Mouse (Mus musculus): ENCODE results near the gene Zfand5.

Zfand5 gene

DNA sequence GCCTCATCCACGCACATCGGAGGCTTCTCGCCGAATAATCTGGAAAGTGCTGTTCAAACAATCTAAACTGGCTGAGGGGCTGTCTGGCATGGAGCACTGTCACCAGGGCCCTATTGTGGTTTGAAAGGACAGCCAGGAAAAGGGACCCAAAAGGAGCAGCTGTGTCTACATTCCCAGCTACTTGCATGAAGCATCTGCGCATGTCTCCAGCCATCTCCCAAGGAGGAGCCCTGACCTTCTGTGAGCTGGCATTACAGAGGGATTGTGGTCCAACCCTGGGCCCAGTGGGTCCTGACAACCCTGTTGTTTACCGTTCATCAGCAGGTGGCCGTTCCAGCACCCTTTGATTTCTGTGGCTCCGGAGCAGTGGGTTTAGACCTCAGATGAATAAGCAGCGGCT lies 56.9 kb downstream of the Zfand5 start:
- no peak for DNase-seq (ENCODE audit: low spot score in 2 of 2)

DNA sequence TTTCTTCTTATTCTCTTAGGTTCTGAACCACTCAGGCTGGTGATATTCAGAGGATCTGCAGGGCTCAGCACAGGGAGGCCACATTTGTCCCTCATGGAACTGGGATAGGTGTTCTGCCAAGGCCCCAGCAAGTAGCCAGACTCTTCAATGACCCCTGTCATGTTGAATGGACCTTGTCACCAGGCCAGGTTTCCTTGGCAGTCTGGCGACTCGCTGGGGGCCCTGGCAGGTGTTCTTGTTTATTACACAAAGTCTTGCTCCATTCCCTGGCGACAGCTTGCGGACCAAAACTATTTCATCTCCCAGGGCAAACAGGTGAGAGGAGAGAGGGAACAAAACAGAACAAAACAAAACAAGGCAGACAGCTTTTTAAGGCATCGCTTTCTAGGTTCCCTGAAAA lies 57.7 kb downstream of the Zfand5 start:
- DNase-seq (ENCODE audit: low spot score in 2 of 2) = peak; percentile 8 to 38

DNA sequence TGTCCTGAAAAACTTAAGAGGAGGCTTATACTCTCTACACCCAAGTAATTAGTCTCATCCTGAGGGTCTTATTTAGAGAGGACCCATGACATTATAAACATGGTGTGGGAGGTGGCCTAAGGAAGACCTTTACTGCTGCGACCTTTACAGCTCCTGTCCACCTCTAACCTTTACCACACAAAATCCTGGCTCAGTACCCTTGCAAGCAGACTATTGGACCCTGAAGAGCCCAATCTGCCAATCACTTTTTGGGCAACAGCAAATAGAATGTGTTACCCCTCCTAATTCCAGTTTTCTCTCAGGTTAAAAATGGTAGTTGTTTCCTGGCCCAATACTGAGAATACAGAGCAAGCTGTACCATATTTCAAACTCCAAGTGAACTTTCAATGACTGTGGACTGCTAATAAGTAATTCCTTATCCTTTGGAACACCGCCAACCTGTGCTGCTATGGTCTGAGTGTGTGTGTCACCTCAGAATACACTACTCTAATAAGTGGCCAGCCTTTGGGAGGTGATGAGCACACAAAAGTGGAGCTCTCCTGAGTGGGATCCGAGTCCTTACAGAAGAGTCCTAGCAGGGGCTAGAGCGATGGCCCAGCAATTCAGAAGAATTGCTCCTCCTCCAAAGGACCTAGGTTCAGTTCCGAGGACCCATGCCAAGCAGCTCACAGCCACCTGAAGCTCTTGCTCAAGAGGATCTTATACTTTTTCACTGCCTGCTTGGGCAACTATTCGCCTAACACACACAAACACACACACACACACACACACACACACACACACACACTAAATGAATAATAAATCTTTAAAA lies 58.4 kb downstream of the Zfand5 start:
- DNase-seq (ENCODE audit: low spot score in 2 of 2) = no peak

DNA sequence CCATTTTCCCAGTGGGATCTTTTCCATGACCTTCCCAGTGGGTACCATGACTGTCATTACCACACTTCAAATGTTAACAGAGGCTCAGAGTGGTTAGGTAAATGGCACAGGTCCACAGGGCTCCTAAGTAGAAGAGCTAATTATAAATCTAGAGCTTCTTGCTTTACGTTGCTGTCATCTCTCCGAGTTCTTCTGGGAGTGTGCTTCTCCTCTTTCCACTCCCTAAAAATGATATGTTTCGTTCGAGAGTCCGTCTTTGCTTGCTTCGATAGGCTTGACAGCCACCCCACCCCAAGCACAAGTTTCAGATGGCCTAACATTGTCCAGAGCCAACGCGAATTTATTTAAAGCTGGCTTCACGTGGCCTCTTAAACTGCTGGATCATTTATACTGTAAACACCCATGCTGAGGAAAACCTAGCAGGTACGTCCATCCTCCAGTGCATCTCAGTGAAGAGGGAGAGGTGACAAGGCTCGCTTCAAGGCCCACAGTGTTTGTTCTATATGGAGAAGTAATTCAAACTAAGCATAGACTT lies 59.6 kb downstream of the Zfand5 start:
- no peak for DNase-seq (ENCODE audit: low spot score in 2 of 2)

All from frontal cortex, postnatal 36 days (tissue).